Mouse (Mus musculus) forebrain, embryonic 16.5 days (tissue): Measurements from ENCODE around the gene Adar. TPM values are rescaled to one million over a fixed set of nuclear protein-coding genes. Genes with fewer than 3 reads are reported as not detected.

Source experiments
- ATAC-seq: fragments of 200-750 bp; cut with Nextera tagmentation; 2 replicates; pipeline ENCODE4 v1.8.0; 2017; ENCODE audit warnings: mild to moderate bottlenecking, moderate library complexity
- H3K27ac ChIP-seq: fragments of 300-500 bp; sonication (generic); 2 replicates; pipeline ENCODE4 v1.5.1; 2014; ENCODE audit warnings: low read length, control low read depth
- H3K27me3 ChIP-seq: fragments of 300-500 bp; sonication (generic); replicated peaks from 2 replicates; pipeline ENCODE4 v1.6.1; 2014; ENCODE audit warnings: low read length; ENCODE audit not compliant: control insufficient read depth, insufficient read depth
- H3K36me3 ChIP-seq: fragments of 300-500 bp; sonication (generic); 2 replicates; pipeline ENCODE4 v1.6.1; 2014; ENCODE audit not compliant: control insufficient read depth, insufficient read depth
- H3K4me1 ChIP-seq: fragments of 300-500 bp; sonication (generic); replicated peaks from 2 replicates; pipeline ENCODE4 v1.6.1; 2014; ENCODE audit warnings: low read length; ENCODE audit not compliant: control insufficient read depth, insufficient read depth
- H3K4me2 ChIP-seq: fragments of 300-500 bp; sonication (generic); 2 replicates; pipeline ENCODE4 v1.6.1; 2014; ENCODE audit warnings: mild to moderate bottlenecking, low read length, control low read depth
- H3K4me3 ChIP-seq: fragments of 300-500 bp; sonication (generic); replicated peaks from 2 replicates; pipeline ENCODE4 v1.5.1; 2014; ENCODE audit warnings: mild to moderate bottlenecking, low read length, control low read depth
- H3K9ac ChIP-seq: fragments of 300-500 bp; sonication (generic); replicated peaks from 2 replicates; pipeline ENCODE4 v1.6.1; 2014; ENCODE audit warnings: low read depth, low read length, control low read depth
- H3K9me3 ChIP-seq: fragments of 300-500 bp; sonication (generic); 2 replicates; pipeline ENCODE4 v1.6.1; 2016; ENCODE audit warnings: low read length; ENCODE audit not compliant: control insufficient read depth
- WGBS: fragments of 180-500 bp; shearing (Covaris S2); extraction: QIAGEN DNeasy Blood & Tissue Kit; methylation state at CpG from one replicate; pipeline ENCODE4 v1.1.7; 2014; 5-methylcytosine and 5-hydroxymethylcytosine counted together
- polyA plus RNA-seq: library from polyadenylated mRNA; unstranded; fragments of >200 nt; fragmentation: Nextera tagmentation; extraction: Ambion mirVana; gene quantifications from 2 replicates; pipeline ENCODE4 v1.2.1, GENCODE M21; 2015

Gene Adar
- polyA plus RNA-seq, 1 experiment from 2014 or later, result 33.4 TPM

DNA sequence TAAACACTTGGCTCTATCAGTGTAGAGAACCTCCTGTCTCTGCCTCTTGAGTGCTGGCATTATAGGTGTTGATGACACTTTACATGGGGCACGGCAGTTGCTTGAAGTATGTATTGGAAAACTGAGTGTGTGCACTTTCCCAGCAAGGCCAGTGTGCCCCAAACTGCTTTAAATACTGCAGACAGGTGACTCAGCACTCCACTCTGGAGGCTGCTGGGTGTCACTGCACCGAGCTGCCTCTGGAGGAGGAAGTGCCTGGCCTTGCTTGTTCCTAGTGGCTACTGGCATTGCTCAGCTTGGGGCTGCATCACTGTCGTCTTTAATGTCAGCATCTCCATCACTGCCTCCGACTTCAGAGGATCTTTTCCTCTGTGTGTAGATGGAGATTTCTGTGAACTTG is 12.2 kb downstream of the Adar start:
- ATAC-seq, result no peak
- WGBS, result 14% methylated on average over 4 of the region's 4 CpGs
- H3K4me1 ChIP-seq, result peaks cover 21% of the 10 kb centered on the region

DNA sequence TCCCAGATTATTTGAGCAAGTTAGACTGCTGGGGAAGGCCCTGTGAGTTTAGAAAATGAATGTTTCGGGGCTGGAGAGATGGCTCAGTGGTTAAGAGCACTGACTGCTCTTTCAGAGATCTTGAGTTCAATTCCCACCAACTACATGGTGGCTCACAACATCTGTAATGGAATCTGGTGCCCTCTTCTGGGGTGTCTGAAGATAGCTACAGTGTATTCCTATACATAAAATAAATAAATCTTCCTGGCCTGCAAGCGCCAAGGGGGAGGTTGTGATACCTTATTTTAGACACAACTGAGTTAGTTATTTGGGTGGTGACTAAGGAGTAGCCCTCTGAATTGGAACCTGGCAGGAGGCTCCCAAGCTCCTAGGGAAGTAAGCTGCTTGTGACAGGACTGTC is 14.0 kb downstream of the Adar start:
- 83% methylated on average over 2 of the region's 2 CpGs for WGBS
- H3K4me2 ChIP-seq, result no peak overlapping the region
- H3K27me3 ChIP-seq, result no peaks in the 10 kb centered on the region
- H3K4me3 ChIP-seq, result no peak overlapping the region
- H3K4me1 ChIP-seq, result peaks cover 17% of the 10 kb centered on the region
- no peaks in the 10 kb centered on the region for H3K36me3 ChIP-seq
- no peak overlapping the region for H3K9ac ChIP-seq
- no peak overlapping the region for H3K27ac ChIP-seq
- H3K9me3 ChIP-seq, result no peaks in the 10 kb centered on the region
- no peak for ATAC-seq

More for the DNA sequence above, 12.2 kb downstream of the Adar start:
- Histone ChIP-seq H3K27ac (no peak overlapping the region), H3K36me3 (no peaks in the 10 kb centered on the region), H3K4me3 (no peak overlapping the region), H3K9me3 (no peaks in the 10 kb centered on the region), H3K27me3 (no peaks in the 10 kb centered on the region), H3K4me2 (no peak overlapping the region), H3K9ac (no peak overlapping the region)

DNA sequence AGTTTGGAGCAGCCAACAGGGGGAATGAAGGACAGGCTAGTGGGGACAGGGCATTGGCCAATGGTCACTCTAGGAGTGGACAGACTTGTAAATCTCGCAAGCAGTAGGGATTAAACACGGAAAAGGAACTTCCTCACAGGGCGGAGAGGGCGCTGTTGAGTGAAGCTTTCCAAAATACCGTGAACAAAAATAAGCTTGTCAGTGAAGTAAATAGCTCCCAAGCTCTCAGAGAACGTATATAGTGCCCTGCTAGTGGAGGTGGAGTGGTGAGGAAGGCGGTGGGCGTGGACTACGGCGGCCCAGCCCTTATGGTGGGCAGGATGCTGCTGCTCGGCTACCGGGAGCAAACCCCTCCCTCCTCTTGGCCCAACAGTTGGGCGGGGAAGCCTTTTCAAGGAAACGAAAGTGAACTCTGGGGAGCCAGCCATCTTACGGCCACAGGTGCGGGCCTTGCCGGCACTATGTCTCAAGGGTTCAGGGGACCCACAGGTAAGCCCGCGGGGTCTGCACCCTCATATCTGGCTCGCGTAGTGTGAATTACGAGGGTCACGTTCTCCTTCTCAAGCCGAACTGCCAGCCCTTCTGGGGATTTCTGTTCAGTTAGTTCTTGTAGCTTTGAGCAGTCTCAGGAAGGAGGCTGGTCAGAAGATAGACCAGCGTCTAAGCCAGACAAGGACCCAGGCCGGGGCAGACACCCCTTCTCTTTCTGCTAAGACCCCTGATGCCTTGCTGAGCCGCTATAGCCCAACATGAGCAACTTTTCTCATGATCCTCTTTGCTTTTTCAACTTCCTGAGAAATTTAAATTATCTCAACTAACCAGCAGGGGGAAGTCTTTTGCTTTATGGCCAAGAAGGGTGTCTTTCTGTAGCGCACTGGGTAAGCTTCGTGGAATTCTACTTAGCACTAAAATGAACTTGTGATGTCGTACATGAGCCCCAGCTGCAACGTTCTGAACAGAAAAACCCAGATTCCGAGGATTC is 15.8 kb downstream of the Adar start:
- WGBS, result 2% methylated on average over 32 of the region's 32 CpGs
- Histone ChIP-seq H3K9me3 (no peaks in the 10 kb centered on the region), H3K27ac (no peak overlapping the region; the same call in 1 of the 2 replicates), H3K36me3 (no peaks in the 10 kb centered on the region), H3K9ac (peak overlapping the region; percentile 42), H3K4me3 (peak overlapping the region; percentile 37), H3K27me3 (no peaks in the 10 kb centered on the region), H3K4me1 (peaks cover 17% of the 10 kb centered on the region), H3K4me2 (peak overlapping the region; percentile 50)
- ATAC-seq, result peak; percentile 77

DNA sequence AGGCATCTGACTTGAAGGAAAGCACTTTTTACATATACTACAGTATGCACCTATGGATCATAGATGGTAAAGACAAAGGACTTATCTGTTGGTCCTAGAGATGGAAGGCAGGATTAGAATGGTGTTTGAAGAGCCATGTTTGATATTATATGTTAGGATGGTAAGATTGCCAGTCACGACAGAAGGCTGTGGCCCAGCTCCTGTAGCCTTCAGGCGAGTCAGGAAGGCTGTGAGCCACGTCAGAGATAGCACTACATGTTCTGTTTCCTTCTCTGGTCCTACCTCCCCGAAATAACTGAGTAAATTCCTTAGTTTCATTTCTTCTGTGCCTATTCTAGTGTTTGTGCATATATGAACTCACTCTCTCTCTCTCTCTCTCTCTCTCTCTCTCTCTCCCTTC is 17.3 kb downstream of the Adar start:
- 87% methylated on average over 4 of the region's 4 CpGs for WGBS
- peaks cover 17% of the 10 kb centered on the region for H3K4me1 ChIP-seq
- no peak overlapping the region for H3K27ac ChIP-seq
- no peaks in the 10 kb centered on the region for H3K27me3 ChIP-seq
- H3K36me3 ChIP-seq, result peaks cover 2% of the 10 kb centered on the region; the same call in 1 of the 2 replicates
- no peak overlapping the region for H3K9ac ChIP-seq
- no peak overlapping the region for H3K4me2 ChIP-seq
- no peak overlapping the region for H3K4me3 ChIP-seq
- no peak for ATAC-seq
- no peaks in the 10 kb centered on the region for H3K9me3 ChIP-seq

DNA sequence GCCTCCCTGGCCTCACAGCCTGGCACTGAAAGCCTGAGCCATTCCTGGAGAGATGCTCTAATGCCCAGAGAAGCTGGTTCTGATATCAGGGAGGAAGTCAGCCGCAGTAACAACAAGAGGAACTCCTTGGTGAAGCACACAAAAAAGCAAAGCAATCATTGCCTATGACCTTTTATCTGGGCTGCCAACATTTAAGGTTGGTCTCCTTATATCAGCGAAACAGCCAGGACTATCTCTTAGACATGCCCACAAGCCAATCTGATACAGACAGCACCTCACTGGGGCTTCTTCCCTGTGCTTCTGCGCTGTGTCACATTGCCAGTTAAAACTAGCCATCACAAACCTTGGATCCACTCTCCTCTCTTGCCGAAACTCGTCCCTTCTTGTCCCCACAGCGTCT is 23.7 kb downstream of the Adar start:
- ATAC-seq, result no peak
- no peak overlapping the region for H3K27ac ChIP-seq
- H3K9ac ChIP-seq, result no peak overlapping the region
- no peaks in the 10 kb centered on the region for H3K4me1 ChIP-seq
- H3K4me3 ChIP-seq, result no peak overlapping the region
- H3K4me2 ChIP-seq, result no peak overlapping the region
- no peaks in the 10 kb centered on the region for H3K27me3 ChIP-seq
- peaks cover 32% of the 10 kb centered on the region for H3K36me3 ChIP-seq
- no peaks in the 10 kb centered on the region for H3K9me3 ChIP-seq
- 94% methylated on average over 6 of the region's 6 CpGs for WGBS

DNA sequence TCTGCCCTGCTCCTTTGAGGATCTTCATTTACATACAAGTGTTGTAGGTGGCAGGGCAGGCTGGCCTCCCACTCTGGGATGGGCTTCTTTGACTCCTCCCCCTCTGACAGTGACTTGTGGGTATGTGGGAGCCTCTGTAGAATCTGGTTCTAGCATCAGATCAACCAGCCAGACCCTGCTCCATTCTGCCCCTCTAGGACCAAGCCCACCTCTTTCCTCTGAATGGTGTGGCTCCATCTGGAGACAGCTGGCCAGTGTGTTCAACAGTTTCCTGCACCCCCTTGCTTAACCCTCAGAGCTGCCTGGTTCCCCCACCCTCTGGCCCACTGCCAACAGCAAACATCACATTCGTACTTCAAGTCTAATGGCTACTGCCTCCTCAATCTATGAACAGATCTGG is 37.5 kb downstream of the Adar start:
- WGBS, result 42% methylated on average over 1 of the region's 1 CpGs
- Histone ChIP-seq H3K4me3 (no peak overlapping the region), H3K9me3 (no peaks in the 10 kb centered on the region), H3K36me3 (peaks cover 31% of the 10 kb centered on the region), H3K27me3 (no peaks in the 10 kb centered on the region), H3K4me2 (no peak overlapping the region), H3K27ac (no peak overlapping the region), H3K4me1 (no peaks in the 10 kb centered on the region), H3K9ac (no peak overlapping the region)
- no peak for ATAC-seq

DNA sequence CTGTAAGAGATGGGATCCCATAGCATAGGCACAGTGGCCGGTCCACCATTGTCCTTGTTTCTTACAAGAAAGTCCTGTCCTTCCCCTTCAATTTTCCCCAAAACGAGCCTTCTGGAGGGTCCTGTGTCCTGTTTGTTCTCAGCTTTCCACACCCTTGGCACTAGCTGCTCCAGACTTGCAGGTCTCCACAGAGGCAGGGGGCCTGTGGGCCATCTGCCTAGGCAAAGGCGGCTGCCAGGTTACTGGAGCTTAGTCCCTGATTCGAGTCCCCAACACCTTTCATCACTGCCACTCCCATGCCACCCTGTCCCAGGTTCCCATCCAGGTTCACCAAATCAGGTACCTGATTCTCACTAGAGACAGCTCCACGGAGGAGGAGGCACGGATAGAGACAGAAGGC is 40.5 kb downstream of the Adar start:
- WGBS, result 78% methylated on average over 6 of the region's 6 CpGs
- H3K36me3 ChIP-seq, result peaks cover 22% of the 10 kb centered on the region

DNA sequence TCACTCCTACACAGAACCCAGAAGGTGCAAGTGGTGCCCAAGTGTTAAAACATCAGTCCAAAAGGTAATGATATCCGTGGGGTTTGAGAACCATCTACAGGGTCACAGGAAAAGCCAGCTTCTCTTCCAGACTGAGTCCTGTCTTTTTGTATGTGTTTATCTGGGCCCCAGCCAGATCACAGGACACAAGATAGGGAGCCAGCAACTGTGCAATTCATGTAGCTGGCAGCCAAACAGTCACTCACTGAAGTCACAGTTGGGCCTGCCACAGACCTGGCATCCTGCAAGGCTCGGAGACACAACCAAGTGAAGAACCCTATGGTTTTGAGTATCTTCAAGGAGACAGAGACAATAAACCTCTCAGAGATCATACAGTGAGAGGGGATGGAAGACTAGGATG is 43.0 kb downstream of the Adar start:
- ATAC-seq, result no peak
- no peak overlapping the region for H3K27ac ChIP-seq
- no peaks in the 10 kb centered on the region for H3K9me3 ChIP-seq
- H3K4me2 ChIP-seq, result peak overlapping the region; percentile 7; the same call in 1 of the 2 replicates
- no peak overlapping the region for H3K9ac ChIP-seq
- H3K4me1 ChIP-seq, result peaks cover 32% of the 10 kb centered on the region
- no peaks in the 10 kb centered on the region for H3K27me3 ChIP-seq
- no peak overlapping the region for H3K4me3 ChIP-seq
- H3K36me3 ChIP-seq, result peaks cover 10% of the 10 kb centered on the region
- 74% methylated on average over 2 of the region's 2 CpGs for WGBS

More for the DNA sequence above, 40.5 kb downstream of the Adar start:
- ATAC-seq, result no peak
- Histone ChIP-seq H3K4me1 (peaks cover 27% of the 10 kb centered on the region), H3K9ac (no peak overlapping the region), H3K27me3 (no peaks in the 10 kb centered on the region), H3K4me3 (no peak overlapping the region), H3K27ac (no peak overlapping the region), H3K9me3 (no peaks in the 10 kb centered on the region), H3K4me2 (no peak overlapping the region)

DNA sequence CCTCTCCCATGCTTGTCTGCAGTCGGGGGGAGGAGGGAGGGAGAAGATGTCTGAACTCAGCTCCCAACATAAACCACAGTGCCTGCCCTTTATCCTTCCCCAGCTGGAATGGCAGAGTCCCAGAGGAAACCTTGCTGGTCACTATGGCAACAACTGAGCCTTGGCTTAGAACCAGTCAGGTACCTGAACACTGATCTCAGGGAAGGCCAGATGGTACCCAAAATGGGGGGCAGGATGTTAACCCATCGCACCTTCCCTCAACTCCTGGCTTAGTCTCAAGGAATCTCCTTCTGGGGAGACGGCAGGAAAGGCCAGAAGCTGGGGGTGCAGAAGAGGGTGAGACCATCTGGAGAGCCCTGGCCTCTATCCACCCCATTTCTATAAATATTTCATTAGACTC is 45.0 kb downstream of the Adar start:
- Histone ChIP-seq H3K36me3 (peaks cover 8% of the 10 kb centered on the region; the same call in 1 of the 2 replicates), H3K9ac (no peak overlapping the region), H3K27ac (peak overlapping the region; percentile 24; the same call in 1 of the 2 replicates), H3K27me3 (no peaks in the 10 kb centered on the region), H3K4me3 (0 out of 2 replicates have a peak overlapping the region, but pooled peaks have one; percentile 0), H3K9me3 (no peaks in the 10 kb centered on the region), H3K4me2 (peak overlapping the region; percentile 34), H3K4me1 (peaks cover 42% of the 10 kb centered on the region)
- peak; percentile 35 for ATAC-seq
- WGBS, result 53% methylated on average over 2 of the region's 3 CpGs
